Mouse (Mus musculus) kidney, adult 11 months (tissue): ENCODE data around the gene Fbln1.
"Not testable (repeated sequence)": the region's sequence is repeated elsewhere in the genome, so short reads cannot be mapped to it uniquely, and the experiment has no call there.

Source experiments
- DNase-seq: peaks from one replicate; pipeline ENCODE4 v3.0.0; 2022

Fbln1 gene

DNA sequence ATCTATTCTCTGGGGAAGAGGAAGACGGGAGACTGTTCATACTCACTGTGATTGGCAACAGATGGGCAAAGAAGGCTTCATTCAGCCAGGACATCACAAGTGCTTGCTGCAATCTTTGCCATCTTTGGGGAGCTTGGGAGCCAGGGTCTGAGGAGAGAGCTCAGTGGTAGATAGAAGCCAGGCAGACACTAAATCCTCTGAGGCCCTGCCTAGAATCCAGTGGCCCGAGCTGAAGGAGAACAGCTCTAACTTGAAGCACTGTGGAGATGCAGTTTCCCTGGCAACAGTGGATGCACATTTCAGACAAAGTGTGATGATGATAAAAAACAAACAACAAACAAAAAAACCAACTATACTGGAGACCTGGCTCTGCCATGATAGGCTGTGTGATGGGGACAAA, 90.2 kb downstream of the Fbln1 start:
- no peak for DNase-seq

DNA sequence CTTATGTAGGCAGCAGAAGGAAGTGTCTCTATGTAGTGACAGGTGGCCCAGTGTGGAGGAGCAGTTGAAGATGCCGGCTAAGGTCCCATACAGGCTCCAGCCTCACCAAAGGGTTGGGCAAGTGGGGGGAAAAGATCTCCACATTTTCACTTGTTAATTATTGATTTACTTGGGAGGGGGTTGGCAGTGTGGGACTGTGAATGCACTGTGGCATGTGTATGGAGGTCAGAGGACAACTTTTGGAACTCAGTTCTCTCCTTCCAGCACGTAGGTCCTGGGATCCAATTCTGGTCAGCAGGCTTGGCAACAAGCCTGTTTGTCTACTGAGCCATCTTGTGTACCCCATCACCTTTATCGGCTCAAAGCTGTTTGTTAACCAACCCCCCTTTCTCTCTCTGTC, 90.8 kb downstream of the Fbln1 start:
- peak; percentile 49 for DNase-seq

DNA sequence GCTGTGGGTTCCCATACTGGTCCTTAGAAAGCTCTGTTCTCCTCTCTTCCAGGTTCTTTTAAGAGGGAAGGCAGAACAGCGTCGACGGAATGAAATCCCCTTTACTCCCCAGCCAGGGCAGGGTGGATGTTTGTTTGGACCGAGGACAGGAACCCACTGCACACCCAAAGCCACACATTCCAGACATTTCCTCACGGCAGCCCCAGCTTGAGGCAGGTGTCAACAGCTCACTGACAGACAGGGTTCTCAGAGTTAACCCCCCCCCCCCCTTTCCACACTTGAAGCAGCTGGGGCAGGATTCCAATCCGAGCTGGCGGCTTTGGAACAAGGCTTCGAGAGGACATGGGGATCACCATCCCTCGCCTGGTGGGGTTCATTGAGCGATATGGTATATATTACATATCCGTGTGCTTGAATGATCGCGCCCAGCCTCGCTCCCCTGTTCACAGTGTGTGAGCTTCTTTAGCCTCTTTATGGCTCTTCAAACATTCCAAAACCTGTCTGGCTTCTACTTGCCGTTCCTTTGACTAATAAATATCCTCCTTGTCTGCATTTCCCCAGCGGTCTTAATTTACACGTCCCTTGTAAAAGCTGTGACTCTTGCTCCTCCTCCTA, 92.5 kb downstream of the Fbln1 start:
- DNase-seq: no peak

DNA sequence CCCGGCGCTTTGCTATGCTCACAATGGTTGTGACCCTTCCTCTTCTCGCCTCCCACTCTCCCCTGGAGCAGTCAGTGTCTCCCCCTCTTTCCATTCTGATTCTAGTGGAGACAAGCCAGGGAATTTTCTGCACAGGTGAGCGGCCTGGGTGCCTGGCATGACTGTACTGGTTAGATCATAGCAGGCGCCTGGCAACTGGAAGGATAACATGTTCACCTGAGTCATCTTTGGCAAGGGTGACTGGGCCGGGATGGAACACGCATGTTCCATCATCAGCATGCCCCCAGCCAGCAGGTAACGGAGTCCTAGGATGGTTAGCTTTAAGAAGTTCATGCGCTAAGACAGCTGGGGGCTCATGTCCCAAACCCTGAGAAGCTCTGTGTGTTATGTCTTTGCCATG, 93.2 kb downstream of the Fbln1 start:
- no peak for DNase-seq

DNA sequence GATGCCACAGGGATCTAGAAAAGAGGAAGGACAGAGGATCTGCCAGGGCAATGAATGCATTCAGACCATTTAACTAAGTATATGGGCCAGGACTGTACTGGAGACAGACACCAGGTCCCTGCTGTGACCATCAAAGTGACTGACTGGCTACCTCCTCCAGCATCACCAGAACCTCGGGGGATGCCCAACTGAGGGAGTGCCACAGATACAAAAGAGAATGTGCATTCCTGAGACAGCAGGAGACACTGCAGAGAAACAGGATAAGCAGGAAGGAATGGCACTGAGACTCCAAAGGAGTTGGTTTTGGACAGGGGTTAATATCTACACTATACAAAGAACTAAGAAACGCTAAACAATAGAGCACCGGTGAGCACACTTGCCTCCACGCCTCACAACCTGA, 97.5 kb downstream of the Fbln1 start:
- no peak for DNase-seq

DNA sequence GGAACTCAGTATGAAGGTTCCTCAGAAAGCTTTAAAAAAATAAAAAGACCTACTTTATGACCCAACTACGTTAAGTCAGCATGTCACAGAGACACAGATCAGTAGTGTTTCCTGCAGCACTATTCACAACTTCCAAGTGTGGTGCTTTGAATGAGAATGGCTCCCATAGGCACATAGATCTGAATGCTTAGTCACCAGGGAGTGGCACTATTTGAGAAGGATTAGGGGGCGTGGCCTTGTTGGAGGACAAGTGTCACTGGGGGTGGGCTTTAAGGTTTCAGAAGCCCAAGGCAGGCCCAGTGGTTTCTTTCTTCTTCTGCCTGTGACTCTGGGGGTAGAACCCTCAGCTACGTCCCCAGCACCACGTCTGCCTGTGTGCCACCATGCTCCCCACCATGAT, 98.2 kb downstream of the Fbln1 start:
- DNase-seq: no peak

DNA sequence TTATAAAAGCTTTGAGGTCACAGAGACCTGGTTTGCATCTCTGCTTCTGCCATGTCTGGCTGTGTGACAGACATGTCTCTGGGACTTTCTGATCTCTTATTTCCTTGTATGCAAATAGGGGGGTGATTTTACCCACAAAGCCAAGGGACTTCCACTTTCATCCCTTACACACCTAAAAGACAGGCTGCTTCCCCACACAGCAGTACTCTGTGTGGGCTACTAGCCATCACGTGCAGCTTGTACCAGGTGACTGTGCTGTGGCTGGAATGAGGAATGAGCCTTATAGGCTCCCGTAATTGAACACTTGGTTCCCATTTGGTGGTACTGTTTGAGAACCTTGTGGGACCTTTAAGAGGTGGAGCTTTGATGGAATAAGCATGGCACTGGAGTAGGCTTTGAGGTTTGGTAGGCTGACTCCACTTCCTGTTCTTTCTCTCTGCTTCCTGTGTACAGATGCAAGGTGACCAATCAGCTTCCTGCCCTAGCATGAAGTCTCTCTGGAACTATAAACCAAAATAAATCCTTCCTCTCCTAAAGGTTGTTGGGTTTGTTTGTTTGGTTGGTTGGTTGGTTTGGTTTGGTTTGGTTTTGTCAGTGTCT, 101.4 kb downstream of the Fbln1 start:
- DNase-seq: no peak

DNA sequence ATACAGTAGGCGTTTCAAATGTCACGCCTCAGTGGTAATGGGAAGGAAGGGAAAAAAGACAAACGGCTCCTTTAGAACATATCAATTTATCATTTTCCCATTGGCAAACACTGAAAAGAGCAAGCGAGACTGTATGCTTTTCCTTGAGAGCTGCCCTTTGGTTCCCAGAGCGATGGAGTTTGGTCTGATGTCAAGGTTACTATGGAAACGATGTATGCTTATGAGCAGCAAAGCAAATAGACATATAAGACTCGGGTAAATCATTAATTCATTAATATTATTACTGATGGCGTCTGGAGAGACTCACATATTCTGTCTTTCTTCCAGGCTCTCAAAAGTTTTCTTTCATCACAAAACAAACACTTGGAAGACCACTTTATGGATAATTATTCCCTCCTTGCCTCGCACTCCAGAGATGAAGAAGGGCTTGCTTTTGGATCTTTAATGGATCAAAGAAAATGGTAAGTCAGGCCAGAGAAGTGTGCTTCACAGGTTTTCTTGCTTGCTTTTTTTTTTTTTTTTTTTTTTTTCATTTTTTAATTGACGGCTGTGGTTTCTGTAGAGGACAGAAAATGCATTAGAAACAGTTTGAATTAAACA, 105.4 kb downstream of the Fbln1 start:
- DNase-seq: no peak

DNA sequence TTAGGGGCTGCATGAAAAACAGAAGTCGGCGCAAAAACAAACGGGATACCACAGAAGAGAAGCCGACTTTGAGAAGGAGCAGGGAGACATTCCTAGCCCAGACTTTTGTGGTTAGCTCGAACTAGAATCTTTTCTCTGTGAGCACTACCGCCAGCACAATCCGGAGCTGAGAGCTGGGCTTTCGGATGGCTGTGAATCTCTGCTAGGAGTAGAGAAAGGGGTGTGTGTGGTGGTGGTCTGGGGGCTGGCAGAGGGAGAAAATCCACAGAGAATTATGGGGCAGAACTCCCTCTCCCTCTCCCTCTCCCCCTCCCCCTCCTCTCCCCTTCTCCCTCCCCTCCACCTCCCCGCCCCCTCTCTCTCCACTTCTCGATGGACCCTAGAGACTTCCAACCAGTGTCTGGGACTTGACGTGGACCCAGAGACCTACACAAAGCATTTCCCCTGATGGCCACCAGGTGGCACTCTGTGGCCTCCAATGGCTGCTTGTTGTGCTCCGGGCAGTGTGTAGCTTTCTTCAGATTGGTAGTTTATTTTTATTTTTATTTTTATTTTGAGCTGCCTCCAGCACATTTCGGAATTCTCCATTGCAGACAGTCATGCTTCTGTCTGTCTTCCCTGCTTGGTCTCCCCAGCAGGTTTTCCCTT, 109.8 kb downstream of the Fbln1 start:
- peak; percentile 59 for DNase-seq

DNA sequence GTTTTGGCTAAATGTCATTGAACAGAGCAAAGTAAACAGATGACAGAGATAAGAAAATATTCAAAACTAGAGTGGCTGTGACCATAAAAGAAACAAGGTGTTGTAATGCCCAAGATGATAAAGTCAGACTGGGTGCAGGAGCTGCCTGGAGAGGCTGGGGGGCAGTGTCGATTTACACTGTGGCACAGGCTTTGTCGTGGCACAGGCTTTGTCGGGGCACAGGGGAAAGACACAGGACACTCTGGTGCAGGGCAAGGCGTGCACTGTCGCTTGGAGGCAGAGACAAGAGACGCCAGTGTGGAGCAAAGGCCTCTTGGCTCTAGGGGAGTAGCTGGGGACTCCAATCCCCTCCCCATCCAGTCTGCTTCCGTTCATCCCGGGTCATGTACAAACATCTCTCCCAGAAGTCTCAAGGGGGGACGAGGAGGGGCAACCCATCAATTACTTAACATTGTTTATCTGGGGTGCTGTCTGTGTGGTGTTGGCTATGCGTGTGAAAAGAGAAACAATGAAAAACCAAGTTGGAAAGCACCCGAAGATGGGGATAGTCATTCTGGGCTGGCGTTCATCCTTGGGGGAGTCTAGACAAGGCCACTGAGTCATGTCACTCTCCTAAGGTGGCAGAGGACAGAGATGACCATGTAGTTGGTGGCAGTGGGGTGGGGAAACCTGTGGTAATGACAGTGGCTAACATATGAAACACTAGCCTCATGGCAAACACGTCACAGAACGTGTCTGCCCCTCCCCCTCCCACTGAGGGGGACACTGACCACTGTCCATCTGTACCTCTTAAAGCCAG, 110.8 kb downstream of the Fbln1 start:
- DNase-seq: no peak

DNA sequence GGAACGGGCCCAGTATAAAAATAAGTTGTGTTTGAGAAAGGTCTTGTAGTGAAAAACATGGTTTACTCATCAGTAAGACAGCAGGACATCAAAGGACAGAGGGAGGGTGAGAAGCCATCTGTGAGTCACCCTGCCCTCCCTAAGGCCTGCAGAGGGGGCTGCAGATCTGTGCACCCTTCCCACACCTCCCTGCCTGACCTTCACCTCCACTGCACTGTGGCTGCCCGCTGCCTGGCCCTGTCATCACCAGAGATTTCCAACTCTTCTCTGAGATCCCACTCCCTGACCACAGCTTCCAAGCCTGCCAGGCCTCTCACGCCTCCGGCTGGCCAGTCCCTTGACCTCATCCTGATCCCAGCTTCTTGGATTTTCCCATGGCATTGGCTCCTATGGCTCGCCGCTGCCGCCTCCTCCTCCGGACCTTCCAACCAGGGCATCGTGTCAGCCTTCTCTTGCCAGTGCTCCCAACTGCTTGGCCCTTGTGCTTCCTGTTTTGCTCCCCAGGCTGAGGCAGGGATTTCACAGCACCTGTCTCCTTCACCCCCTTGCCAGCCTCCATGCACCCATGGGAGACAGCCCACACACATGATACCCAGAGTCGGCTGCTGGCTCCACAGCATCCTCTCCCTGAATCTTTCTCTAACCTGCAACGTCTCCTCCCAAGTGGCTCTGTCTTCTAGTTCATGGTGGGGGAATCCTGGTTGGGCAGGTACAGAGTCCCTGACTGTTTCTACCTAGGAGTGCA, 114.3 kb downstream of the Fbln1 start:
- no peak for DNase-seq

DNA sequence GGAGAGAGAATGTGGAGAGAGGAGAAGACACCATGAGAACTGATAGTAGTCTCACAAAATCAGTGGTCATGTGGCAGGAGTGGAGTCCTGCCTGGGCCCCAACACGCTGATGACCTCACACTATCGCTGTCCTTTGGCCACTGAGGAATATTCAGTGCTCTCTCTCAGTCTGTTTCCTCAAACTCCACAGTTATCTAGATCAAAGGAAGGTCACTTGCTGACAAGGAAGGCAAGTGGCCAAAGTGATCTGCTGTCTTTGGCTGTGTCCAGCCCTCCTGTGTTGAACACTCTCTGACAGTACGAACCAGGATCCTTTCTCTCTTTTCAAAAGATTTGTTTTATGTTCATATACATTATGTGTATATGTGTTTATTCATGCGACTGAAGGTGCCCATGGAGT, 117.5 kb downstream of the Fbln1 start:
- no peak for DNase-seq

DNA sequence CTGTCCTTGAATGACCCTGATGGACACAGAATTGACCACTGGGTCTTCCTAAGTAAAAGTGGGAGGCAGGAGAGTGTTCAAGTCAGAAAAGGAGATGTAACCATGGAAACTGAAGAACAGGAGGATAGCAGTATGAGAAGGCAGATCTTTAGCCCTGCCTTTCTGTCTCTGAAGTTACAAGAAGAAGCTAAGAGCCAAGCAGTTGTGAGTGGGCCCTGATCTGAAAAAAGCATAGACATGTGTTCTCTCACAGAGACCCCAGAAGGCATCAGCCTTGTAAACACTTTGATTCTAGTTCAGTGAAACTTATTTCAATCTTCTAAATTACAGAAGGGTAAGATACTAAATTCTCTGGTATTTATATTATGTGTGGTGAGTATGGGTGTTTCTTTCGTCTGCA, 118.7 kb downstream of the Fbln1 start:
- no peak for DNase-seq

DNA sequence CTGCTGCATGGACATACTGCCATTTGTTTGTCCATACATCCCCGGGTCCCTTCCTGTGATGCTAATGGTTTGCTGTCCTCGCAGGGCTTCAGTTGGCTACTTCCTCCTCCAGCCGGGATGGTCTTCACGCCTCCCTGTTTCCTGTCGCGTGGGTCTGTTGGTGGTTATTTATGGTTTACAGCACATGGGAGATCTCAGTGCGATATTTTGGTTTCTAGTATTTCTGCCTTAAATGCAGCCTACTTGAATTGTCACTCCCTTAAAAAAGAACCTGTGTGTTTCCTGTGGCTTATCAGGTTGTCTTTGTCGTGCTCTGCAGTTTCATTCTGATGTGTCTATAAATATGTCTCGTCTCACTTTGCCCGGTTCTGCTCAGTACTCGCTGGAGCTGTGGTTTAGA, 122.1 kb downstream of the Fbln1 start:
- no peak for DNase-seq

DNA sequence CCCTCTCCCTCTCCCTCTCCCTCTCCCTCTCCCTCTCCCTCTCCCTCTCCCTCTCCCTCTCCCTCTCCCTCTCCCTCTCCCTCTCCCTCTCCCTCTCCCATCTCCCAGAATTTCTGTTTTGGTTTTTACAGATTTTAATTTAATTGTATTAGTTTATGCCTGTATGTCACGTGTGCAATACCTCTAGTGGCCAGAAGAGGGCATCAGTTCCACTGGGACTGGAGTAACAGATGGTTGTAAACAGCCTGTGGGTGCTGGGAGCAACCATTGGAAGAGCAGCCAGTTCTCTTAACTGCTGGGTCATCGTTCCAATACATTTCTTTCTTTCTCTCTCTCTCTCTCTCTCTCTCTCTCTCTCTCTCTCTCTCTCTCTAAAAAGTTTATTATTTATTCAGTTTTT, 122.7 kb downstream of the Fbln1 start:
- DNase-seq: not testable (repeated sequence)

DNA sequence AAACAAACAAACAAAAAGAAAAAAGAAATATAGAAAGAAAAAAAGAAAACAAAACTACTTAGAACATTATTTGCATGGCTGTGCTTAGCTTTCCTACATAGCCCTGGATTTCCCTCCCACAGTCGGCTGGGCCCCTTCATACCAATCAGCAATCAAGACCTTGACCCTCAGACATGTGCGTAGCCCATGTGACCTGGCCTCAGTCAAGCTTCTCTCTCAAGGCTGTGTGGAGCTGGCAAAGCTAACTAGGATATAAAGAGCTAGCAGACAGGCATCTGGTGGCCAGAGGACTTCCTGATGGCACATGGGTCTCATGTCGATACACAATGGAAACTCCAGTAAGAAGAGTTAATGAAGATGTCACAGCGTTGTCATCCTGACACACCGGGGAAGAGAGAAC, 123.3 kb downstream of the Fbln1 start:
- no peak for DNase-seq

DNA sequence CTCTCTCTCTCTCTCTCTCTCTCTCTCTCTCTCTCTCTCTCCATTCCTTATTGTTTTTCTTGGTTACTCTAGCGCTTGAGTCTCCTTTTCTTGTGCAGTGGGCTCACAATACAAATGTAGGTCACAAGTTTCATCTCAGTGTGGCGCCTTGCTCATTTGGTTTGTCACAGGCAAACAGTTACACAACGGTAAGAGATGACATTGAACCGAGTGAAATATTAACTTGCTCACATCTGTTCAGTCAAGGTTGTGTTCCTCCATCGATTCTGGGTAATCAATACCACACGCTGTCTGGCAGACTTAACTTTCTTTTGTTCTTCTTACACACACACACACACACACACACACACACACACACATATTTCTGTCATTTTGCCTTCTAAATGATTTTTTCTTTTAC, 124.3 kb downstream of the Fbln1 start:
- no peak for DNase-seq

DNA sequence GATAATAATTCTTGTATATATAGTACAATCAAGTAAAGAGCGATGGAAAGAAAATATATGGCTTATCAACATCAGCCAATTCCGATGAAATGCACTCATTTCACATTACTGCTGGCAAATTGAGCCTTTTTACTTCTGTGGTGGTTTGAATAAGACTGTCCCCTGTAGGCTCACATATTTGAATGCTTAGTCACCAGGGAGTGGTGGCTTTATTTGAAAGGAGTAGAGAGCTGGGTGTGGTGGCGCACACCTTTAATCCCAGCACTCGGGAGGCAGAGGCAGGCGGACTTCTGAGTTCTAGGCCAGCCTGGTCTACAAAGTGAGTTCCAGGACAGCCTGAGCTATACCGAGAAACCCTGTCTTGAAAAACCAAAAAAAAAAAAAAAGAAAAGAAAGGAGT, 127.8 kb downstream of the Fbln1 start:
- not testable (repeated sequence) for DNase-seq

DNA sequence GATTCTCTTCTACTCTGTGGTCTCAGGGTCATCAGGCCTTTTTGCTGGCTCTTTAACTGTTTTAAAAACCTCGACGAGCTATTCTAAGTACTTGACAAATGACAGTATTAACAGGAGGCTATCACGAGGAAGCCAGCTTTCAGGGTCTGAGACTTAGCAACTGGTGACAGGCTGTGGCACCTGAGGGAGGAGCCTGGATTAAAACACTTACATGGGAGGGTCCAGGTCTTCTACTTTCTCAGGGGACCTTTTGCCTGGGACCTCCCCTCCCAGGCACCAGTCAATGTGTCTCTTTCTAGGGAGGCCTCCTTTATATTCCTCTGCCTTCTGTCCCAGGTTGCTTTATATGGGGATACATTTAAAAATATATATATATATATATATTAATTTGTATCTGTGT, 128.5 kb downstream of the Fbln1 start:
- no peak for DNase-seq

DNA sequence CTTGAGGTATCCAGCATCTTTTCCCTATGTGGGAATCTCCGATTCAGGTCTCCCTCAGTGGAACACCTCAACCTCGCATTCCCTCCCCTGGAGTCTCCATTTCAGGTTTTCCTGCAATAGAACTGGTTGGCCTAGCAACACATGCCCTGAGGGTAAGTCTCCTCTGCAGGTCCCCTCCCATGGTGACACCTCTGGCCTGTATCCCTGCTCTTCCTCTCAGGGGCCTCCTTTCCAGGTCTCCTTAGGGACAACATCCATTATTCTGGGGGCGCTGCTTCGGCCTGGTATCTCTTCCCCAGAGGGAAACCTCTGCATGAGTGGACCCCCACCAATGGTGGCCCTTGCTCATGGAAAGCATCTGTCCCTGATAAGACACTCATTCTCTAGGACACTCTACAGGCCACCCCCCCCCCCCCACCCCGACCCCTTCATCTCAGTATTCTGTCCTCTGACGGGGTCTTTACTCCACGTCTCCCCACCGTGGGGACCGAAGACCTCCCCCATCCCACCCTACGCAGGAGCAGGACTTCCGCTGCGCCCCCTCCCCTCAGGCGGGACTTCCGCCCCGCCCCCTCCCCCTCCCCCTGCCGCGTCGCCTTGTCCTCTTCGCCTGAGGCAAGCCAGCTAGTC, 130.0 kb downstream of the Fbln1 start, which contains the start of gene Atxn10:
Gene Atxn10 (plus strand): TSS at position 575 of the 630 bp plus-strand sequence.
- peak; percentile 19 for DNase-seq
